Mouse (Mus musculus) intestine, postnatal 0 days (tissue): ENCODE measurements at regions not wholly inside any gene's neighbourhood (a gene's known extent, or its start where the extent isn't known, plus 50 kb on each side); places are given as distances from the start of the nearest gene placed in this dataset.

Experiments used
- ATAC-seq: fragments of 200-750 bp; cut with Nextera tagmentation; 2 replicates; pipeline ENCODE4 v1.8.0; 2017; ENCODE audit warnings: mild to moderate bottlenecking, moderate TSS enrichment, moderate library complexity
- H3K27ac ChIP-seq: fragments of 300-500 bp; sonication (generic); 2 replicates; pipeline ENCODE4 v1.5.1; 2014; ENCODE audit warnings: mild to moderate bottlenecking, low read depth, low read length, moderate library complexity
- H3K27me3 ChIP-seq: fragments of 300-500 bp; sonication (generic); replicated peaks from 2 replicates; pipeline ENCODE4 v1.6.1; 2014; ENCODE audit warnings: low read length, mixed read lengths; ENCODE audit not compliant: control insufficient read depth, insufficient read depth
- H3K36me3 ChIP-seq: fragments of 300-500 bp; sonication (generic); 2 replicates; pipeline ENCODE4 v1.6.1; 2014; ENCODE audit warnings: mild to moderate bottlenecking, moderate library complexity; ENCODE audit not compliant: control insufficient read depth, insufficient read depth
- H3K4me1 ChIP-seq: fragments of 300-500 bp; sonication (generic); replicated peaks from 2 replicates; pipeline ENCODE4 v1.6.1; 2014; ENCODE audit warnings: antibody characterized with exemption, low read length, mixed read lengths; ENCODE audit not compliant: control insufficient read depth, insufficient read depth
- H3K4me2 ChIP-seq: fragments of 300-500 bp; sonication (generic); replicated peaks from 2 replicates; pipeline ENCODE4 v1.6.1; 2014; ENCODE audit warnings: low read depth, mild to moderate bottlenecking, moderate library complexity
- H3K4me3 ChIP-seq: fragments of 300-500 bp; sonication (generic); 2 replicates; pipeline ENCODE4 v1.5.1; 2014; ENCODE audit warnings: low read depth, low read length
- H3K9ac ChIP-seq: fragments of 300-500 bp; sonication (generic); 2 replicates; pipeline ENCODE4 v1.6.1; 2014; ENCODE audit warnings: mild to moderate bottlenecking, low read depth, low read length
- H3K9me3 ChIP-seq: fragments of 300-500 bp; sonication (generic); 2 replicates; pipeline ENCODE4 v1.6.1; 2016; ENCODE audit warnings: mixed run types; ENCODE audit not compliant: control insufficient read depth
- CTCF ChIP-seq: sonication (generic); IDR thresholded peaks from 2 replicates; pipeline ENCODE4 v1.5.1; 2016; ENCODE audit warnings: low read depth, mild to moderate bottlenecking, control low read depth, antibody characterized with exemption, moderate library complexity
- WGBS: fragments of 180-500 bp; shearing (Covaris S2); extraction: QIAGEN DNeasy Blood & Tissue Kit; methylation state at CpG from one replicate; pipeline ENCODE4 v1.1.7; 2014; 5-methylcytosine and 5-hydroxymethylcytosine counted together

DNA sequence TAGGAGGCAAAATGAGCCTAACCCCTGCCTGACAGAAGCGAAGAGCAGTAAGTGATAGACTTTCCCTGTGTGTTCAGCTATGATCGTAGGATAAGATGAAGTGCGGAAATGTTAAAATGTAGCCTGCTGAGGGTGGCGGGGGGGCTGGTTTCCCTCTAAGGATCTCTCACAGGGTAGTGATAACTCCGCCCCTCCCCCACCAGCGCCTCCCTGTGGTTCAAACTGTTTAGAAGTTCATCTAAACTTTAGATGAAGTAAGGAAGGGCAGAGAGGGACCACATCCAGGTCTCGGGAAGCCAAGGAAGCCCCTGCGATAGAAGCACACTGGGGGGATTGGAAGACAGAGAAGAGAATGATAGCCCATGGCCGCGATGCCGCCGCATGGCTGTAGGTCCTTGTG lies 75.9 kb upstream of the Ankrd55 start:
- Histone ChIP-seq H3K27ac (no peak overlapping the region), H3K9me3 (no peaks in the 10 kb centered on the region), H3K9ac (no peak overlapping the region), H3K4me3 (no peak overlapping the region), H3K27me3 (no peaks in the 10 kb centered on the region), H3K36me3 (no peaks in the 10 kb centered on the region), H3K4me2 (no peak overlapping the region), H3K4me1 (no peaks in the 10 kb centered on the region)
- ATAC-seq = no peak
- peak; percentile 32 for TF ChIP-seq CTCF
- WGBS = 81% methylated on average over 12 of the region's 12 CpGs

DNA sequence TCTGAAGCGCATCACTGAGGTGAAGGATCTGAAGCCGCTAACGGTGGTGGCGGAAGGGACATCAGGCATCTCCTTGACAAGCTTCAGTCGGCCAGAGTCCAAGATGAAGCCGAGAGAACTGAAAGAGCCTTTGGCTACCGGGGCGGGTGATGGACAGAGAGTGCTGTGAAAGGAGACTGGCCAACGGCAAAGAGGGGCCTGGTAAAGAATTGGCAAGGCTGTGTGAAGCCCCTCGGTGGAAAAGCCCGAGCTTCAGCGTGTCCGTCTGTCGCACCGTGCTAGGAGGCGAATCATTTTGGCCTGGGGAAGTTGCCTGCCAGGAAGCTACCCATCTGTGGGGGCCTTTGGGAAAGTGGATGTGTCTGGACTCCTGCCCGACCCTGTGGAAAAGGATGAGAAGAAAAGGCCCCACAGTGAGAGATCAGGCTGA lies 74.6 kb upstream of the Ankrd55 start:
- 87% methylated on average over 17 of the region's 17 CpGs for WGBS
- H3K9me3 ChIP-seq = no peaks in the 10 kb centered on the region
- H3K4me2 ChIP-seq = no peak overlapping the region
- no peaks in the 10 kb centered on the region for H3K36me3 ChIP-seq
- no peak overlapping the region for H3K4me3 ChIP-seq
- H3K27me3 ChIP-seq = no peaks in the 10 kb centered on the region
- no peak for ATAC-seq
- no peak for TF ChIP-seq CTCF
- no peaks in the 10 kb centered on the region for H3K4me1 ChIP-seq
- H3K9ac ChIP-seq = no peak overlapping the region
- no peak overlapping the region for H3K27ac ChIP-seq

DNA sequence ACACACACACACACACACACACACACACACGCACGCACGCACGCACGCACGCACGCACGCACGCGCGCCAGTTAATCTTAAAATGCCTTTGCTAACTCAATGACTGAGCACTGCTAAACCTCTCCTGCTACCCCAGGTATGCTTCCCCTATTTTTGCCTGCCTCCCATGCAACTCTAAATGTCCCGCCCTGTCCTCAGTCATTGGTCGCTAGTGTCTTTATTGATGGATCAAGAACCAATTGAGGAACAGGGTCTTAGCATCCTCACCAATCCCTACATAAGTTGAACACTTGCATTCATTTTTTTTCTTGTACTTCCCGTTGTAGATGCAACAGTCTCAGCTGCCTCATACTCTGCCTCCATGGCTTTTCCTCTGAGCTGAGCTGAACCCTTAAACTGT lies 72.2 kb upstream of the Ankrd55 start:
- H3K27me3 ChIP-seq = no peaks in the 10 kb centered on the region
- H3K4me1 ChIP-seq = no peaks in the 10 kb centered on the region
- H3K9ac ChIP-seq = no peak overlapping the region
- no peak overlapping the region for H3K4me2 ChIP-seq
- WGBS = 89% methylated on average over 14 of the region's 14 CpGs
- ATAC-seq = no peak
- no peak for TF ChIP-seq CTCF
- no peak overlapping the region for H3K4me3 ChIP-seq
- H3K9me3 ChIP-seq = no peaks in the 10 kb centered on the region
- H3K36me3 ChIP-seq = no peaks in the 10 kb centered on the region
- no peak overlapping the region for H3K27ac ChIP-seq

DNA sequence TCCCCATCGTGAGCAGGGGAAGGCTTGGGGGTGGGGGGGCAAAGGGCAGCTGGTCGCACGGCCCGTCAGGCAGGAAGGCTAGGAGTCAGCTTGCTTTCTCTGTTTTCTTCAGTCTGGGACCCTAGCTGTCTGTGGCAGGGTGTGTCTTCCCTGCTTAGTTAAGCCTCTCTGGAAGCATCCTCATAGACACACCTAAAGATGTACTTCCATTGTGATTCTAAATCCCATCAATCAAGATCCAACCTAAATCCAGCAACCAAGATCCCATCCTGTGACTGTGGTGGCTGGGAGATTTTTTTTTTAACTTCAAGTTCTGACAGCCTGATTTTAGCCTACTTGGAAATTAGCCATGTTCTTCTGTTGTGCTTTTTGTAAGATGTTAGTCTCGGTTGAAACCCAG lies 69.9 kb upstream of the Ankrd55 start:
- no peak for ATAC-seq
- WGBS = 53% methylated on average over 5 of the region's 5 CpGs
- Histone ChIP-seq H3K4me3 (no peak overlapping the region), H3K4me2 (no peak overlapping the region), H3K4me1 (no peaks in the 10 kb centered on the region), H3K27me3 (no peaks in the 10 kb centered on the region), H3K9me3 (no peaks in the 10 kb centered on the region), H3K36me3 (no peaks in the 10 kb centered on the region), H3K9ac (no peak overlapping the region), H3K27ac (no peak overlapping the region)
- no peak for TF ChIP-seq CTCF

DNA sequence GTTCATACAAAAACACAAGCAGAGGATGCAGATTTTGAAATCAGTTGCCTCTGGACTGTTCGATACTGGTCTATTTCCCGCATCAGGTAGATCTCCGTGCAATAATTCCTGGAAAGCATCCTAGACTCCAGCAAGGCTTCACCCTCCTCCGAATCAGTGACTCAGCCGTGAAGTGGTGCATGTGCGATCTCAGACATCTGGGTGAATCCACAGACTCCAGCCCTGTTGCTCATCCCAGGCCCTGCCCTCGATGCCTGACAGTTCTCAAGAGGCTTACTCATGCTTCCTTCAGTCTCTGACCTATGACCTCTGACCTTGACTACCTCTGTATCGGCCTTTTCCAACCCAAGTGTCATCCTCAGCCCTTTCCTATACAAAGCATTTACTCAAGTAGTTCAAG lies 68.1 kb upstream of the Ankrd55 start:
- H3K9ac ChIP-seq = no peak overlapping the region
- ATAC-seq = no peak
- TF ChIP-seq CTCF = no peak
- no peaks in the 10 kb centered on the region for H3K9me3 ChIP-seq
- no peaks in the 10 kb centered on the region for H3K27me3 ChIP-seq
- no peaks in the 10 kb centered on the region for H3K36me3 ChIP-seq
- no peak overlapping the region for H3K27ac ChIP-seq
- H3K4me2 ChIP-seq = no peak overlapping the region
- H3K4me3 ChIP-seq = no peak overlapping the region
- WGBS = 80% methylated on average over 8 of the region's 8 CpGs
- H3K4me1 ChIP-seq = no peaks in the 10 kb centered on the region

DNA sequence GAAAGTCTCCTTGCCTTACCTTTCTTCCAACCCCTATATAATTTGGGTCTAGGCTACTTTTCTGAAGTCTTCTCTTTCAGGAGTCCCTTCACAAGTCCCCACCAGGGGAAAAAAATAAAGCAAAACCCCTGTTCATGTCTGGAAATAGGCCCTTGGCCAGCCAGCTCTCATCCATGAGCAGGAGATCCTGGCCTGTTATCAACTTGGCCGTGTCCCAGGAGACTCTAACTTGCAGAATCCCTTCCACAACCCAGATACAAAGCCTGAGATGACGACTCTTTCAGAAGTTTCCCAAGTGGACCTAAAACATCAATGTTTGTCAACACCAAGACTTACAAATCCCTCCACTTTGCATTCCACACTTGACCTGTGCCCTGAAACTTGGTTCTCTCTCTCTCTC lies 64.6 kb upstream of the Ankrd55 start:
- Histone ChIP-seq H3K4me2 (no peak overlapping the region), H3K36me3 (no peaks in the 10 kb centered on the region), H3K9me3 (no peaks in the 10 kb centered on the region), H3K4me3 (no peak overlapping the region), H3K27ac (no peak overlapping the region), H3K4me1 (no peaks in the 10 kb centered on the region), H3K27me3 (no peaks in the 10 kb centered on the region), H3K9ac (no peak overlapping the region)
- no peak for TF ChIP-seq CTCF
- WGBS = 50% methylated on average over 2 of the region's 2 CpGs
- no peak for ATAC-seq

DNA sequence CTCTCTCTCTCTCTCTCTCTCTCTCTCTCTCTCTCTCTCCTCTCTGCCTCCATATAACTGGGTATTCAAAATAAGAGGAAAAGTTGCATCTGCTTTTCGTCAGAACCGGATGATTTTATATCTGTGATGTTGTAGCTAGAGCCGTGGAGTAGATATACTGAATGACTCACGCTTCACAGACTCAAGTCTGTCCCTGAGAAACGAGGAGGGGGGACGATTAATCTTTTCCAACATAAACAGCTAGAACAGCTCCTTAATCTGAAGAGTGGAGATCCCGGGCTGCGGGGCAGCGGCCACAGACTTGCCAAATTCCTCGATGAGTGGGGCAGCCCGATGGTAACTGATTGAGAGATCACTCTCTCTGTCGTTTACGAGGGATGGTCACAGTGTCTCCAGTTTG lies 60.5 kb upstream of the Ankrd55 start:
- no peaks in the 10 kb centered on the region for H3K9me3 ChIP-seq
- H3K4me3 ChIP-seq = no peak overlapping the region
- TF ChIP-seq CTCF = no peak
- H3K27ac ChIP-seq = no peak overlapping the region
- no peaks in the 10 kb centered on the region for H3K27me3 ChIP-seq
- ATAC-seq = 0 out of 2 replicates have a peak, but pooled peaks have one; percentile 33
- 47% methylated on average over 13 of the region's 13 CpGs for WGBS
- H3K9ac ChIP-seq = no peak overlapping the region
- no peaks in the 10 kb centered on the region for H3K4me1 ChIP-seq
- H3K36me3 ChIP-seq = no peaks in the 10 kb centered on the region
- H3K4me2 ChIP-seq = no peak overlapping the region
